Mouse (Mus musculus) midbrain, embryonic 13.5 days (tissue): ENCODE measurements around the gene Ppp1r21. TPM values are rescaled to one million over a fixed set of nuclear protein-coding genes. Genes with fewer than 3 reads are reported as not detected.

Experiments
- ATAC-seq: fragments of 200-750 bp; cut with Nextera tagmentation; 2 replicates; pipeline ENCODE4 v1.8.0; 2017; ENCODE audit warnings: mild to moderate bottlenecking, moderate TSS enrichment, moderate library complexity
- H3K27ac ChIP-seq: fragments of 300-500 bp; sonication (generic); 2 replicates; pipeline ENCODE4 v1.5.1; 2015; ENCODE audit warnings: inconsistent platforms, mild to moderate bottlenecking, moderate library complexity
- H3K27me3 ChIP-seq: fragments of 300-500 bp; sonication (generic); 2 replicates; pipeline ENCODE4 v1.6.1; 2015; ENCODE audit warnings: mild to moderate bottlenecking, inconsistent platforms
- H3K36me3 ChIP-seq: fragments of 300-500 bp; sonication (generic); 2 replicates; pipeline ENCODE4 v1.6.1; 2015; ENCODE audit warnings: mild to moderate bottlenecking, inconsistent platforms
- H3K4me1 ChIP-seq: fragments of 300-500 bp; sonication (generic); replicated peaks from 2 replicates; pipeline ENCODE4 v1.6.1; 2015; ENCODE audit warnings: inconsistent platforms
- H3K4me2 ChIP-seq: fragments of 300-500 bp; sonication (generic); replicated peaks from 2 replicates; pipeline ENCODE4 v1.6.1; 2015; ENCODE audit warnings: moderate library complexity, mild to moderate bottlenecking, inconsistent platforms
- H3K4me3 ChIP-seq: fragments of 300-500 bp; sonication (generic); replicated peaks from 2 replicates; pipeline ENCODE4 v1.5.1; 2015; ENCODE audit warnings: mild to moderate bottlenecking, inconsistent platforms
- H3K9ac ChIP-seq: fragments of 300-500 bp; sonication (generic); replicated peaks from 2 replicates; pipeline ENCODE4 v1.6.1; 2015; ENCODE audit warnings: mild to moderate bottlenecking, inconsistent platforms
- H3K9me3 ChIP-seq: fragments of 300-500 bp; sonication (generic); 2 replicates; pipeline ENCODE4 v1.6.1; 2016; ENCODE audit warnings: mild to moderate bottlenecking, inconsistent platforms
- WGBS: fragments of 180-500 bp; shearing (Covaris S2); methylation state at CpG from one replicate; pipeline ENCODE4 v1.1.7; 2015; 5-methylcytosine and 5-hydroxymethylcytosine counted together
- polyA plus RNA-seq: library from polyadenylated mRNA; unstranded; fragments of >200 nt; fragmentation: Nextera tagmentation; extraction: Ambion mirVana; gene quantifications from 2 replicates; pipeline ENCODE4 v1.2.1, GENCODE M21; 2015

The Ppp1r21 gene
- polyA plus RNA-seq = 30.9 and 33.7 TPM in 2 replicates

GRCm38 (mm10) chr17:88529519-88530235, at the start of gene Ppp1r21:
TSS of gene Ppp1r21 (plus strand) at chr17:88530118.
- 8% methylated on average over 37 of the region's 49 CpGs for WGBS
- Histone ChIP-seq H3K4me3 (peak within 1 kb of the TSS; percentile 66), H3K4me2 (peak within 1 kb of the TSS; percentile 77), H3K9me3 (no peaks in the 10 kb centered on the region), H3K27me3 (no peaks in the 10 kb centered on the region), H3K27ac (peak within 1 kb of the TSS; percentile 92), H3K36me3 (no peaks in the 10 kb centered on the region), H3K4me1 (peaks cover 14% of the 10 kb centered on the region), H3K9ac (peak within 1 kb of the TSS; percentile 82)
- peak; percentile 96 for ATAC-seq

DNA sequence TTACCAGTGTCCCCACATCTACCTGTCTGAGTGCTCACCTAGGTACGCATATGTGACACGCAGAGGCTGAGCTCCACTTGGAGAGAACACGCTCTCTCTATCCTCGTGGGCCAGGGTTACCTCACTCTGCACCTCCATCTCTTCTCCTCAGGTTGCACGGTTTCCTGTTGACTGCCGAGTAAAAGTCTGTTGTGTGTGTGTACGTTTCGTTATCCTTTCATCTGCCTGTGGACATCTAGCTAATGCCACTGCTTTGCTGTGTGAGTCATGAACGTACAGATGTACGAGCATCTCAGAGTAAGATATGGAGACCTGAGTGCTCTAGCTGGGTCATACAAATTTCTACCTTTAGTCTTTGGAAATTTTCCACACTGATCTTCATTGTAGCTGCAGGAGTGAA, 49.5 kb upstream of the Ppp1r21 start:
- no peak for ATAC-seq
- Histone ChIP-seq H3K9me3 (no peaks in the 10 kb centered on the region), H3K27ac (no peak overlapping the region), H3K27me3 (no peaks in the 10 kb centered on the region), H3K4me2 (no peak overlapping the region), H3K4me1 (no peaks in the 10 kb centered on the region), H3K36me3 (no peaks in the 10 kb centered on the region), H3K9ac (no peak overlapping the region), H3K4me3 (no peak overlapping the region)
- 93% methylated on average over 10 of the region's 10 CpGs for WGBS

DNA sequence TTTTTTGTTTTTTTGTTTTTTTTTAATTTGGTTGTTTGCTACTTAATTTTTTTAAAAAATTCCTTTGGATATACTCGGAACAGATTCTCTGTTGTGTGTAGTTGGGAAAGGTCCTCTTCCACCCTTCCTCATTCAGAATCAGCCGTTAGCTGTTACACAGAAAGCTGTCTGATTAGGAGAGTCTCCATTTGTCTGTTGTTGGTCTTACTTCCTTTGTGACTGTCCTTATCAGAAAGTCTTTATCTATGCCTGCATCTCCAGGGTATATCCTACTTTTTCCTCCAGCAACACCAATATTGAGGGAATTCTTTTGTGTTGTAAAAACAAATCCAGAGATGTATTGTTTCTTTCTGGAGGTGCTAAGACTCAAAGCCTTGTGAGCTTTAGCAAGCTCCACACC, 48.9 kb upstream of the Ppp1r21 start:
- Histone ChIP-seq H3K9me3 (no peaks in the 10 kb centered on the region), H3K4me3 (no peak overlapping the region), H3K27ac (no peak overlapping the region), H3K36me3 (no peaks in the 10 kb centered on the region), H3K9ac (no peak overlapping the region), H3K4me1 (no peaks in the 10 kb centered on the region), H3K27me3 (no peaks in the 10 kb centered on the region), H3K4me2 (no peak overlapping the region)
- 93% methylated on average over 2 of the region's 2 CpGs for WGBS
- no peak for ATAC-seq

GRCm38 (mm10) chr17:88481587-88481986, 48.3 kb upstream of the Ppp1r21 start:
- Histone ChIP-seq H3K4me2 (no peak overlapping the region), H3K27ac (no peak overlapping the region), H3K4me3 (no peak overlapping the region), H3K9me3 (no peaks in the 10 kb centered on the region), H3K27me3 (no peaks in the 10 kb centered on the region), H3K4me1 (no peaks in the 10 kb centered on the region), H3K9ac (no peak overlapping the region), H3K36me3 (peaks cover 4% of the 10 kb centered on the region)
- WGBS = 90% methylated on average over 3 of the region's 3 CpGs
- no peak for ATAC-seq

GRCm38 (mm10) chr17:88484539-88484938, 45.4 kb upstream of the Ppp1r21 start:
- H3K4me2 ChIP-seq = no peak overlapping the region
- no peaks in the 10 kb centered on the region for H3K4me1 ChIP-seq
- H3K36me3 ChIP-seq = peaks cover 7% of the 10 kb centered on the region
- H3K9ac ChIP-seq = no peak overlapping the region
- ATAC-seq = no peak
- H3K9me3 ChIP-seq = no peaks in the 10 kb centered on the region
- no peaks in the 10 kb centered on the region for H3K27me3 ChIP-seq
- no peak overlapping the region for H3K4me3 ChIP-seq
- WGBS = 92% methylated on average over 11 of the region's 11 CpGs
- no peak overlapping the region for H3K27ac ChIP-seq

- H3K4me2 ChIP-seq = no peak overlapping the region
- no peak overlapping the region for H3K9ac ChIP-seq
- H3K27me3 ChIP-seq = no peaks in the 10 kb centered on the region
- H3K36me3 ChIP-seq = peaks cover 7% of the 10 kb centered on the region
- H3K27ac ChIP-seq = no peak overlapping the region
- no peaks in the 10 kb centered on the region for H3K4me1 ChIP-seq
- WGBS = 88% methylated on average over 1 of the region's 1 CpGs
- H3K9me3 ChIP-seq = no peaks in the 10 kb centered on the region
- H3K4me3 ChIP-seq = no peak overlapping the region
- no peak for ATAC-seq
Measured at GRCm38 (mm10) chr17:88484951-88485350, 45.0 kb upstream of the Ppp1r21 start.

DNA sequence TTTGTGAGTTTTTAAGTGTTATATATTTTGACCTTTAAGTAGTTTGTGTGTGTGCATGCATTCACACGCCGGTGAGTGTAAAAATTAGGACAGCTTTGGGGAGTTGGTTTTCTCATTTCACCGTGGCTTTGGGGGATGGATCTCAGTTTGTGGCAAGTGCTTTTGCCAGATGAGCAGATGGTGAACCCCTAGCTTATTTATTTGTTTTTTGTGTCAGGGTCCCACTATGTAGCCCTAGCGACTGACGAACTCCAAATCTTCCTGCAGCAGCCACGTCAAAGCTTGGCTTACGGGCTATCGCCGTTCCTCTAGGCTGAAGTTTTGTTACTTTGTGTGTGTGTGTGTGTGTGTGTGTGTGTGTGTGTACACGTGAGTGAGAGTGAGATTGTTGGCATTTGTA, 39.4 kb upstream of the Ppp1r21 start:
- H3K9ac ChIP-seq = no peak overlapping the region
- H3K27me3 ChIP-seq = no peaks in the 10 kb centered on the region
- H3K9me3 ChIP-seq = no peaks in the 10 kb centered on the region
- 90% methylated on average over 10 of the region's 10 CpGs for WGBS
- H3K4me2 ChIP-seq = no peak overlapping the region
- peaks cover 23% of the 10 kb centered on the region for H3K4me1 ChIP-seq
- no peak for ATAC-seq
- H3K27ac ChIP-seq = no peak overlapping the region
- no peak overlapping the region for H3K4me3 ChIP-seq
- peaks cover 7% of the 10 kb centered on the region for H3K36me3 ChIP-seq

DNA sequence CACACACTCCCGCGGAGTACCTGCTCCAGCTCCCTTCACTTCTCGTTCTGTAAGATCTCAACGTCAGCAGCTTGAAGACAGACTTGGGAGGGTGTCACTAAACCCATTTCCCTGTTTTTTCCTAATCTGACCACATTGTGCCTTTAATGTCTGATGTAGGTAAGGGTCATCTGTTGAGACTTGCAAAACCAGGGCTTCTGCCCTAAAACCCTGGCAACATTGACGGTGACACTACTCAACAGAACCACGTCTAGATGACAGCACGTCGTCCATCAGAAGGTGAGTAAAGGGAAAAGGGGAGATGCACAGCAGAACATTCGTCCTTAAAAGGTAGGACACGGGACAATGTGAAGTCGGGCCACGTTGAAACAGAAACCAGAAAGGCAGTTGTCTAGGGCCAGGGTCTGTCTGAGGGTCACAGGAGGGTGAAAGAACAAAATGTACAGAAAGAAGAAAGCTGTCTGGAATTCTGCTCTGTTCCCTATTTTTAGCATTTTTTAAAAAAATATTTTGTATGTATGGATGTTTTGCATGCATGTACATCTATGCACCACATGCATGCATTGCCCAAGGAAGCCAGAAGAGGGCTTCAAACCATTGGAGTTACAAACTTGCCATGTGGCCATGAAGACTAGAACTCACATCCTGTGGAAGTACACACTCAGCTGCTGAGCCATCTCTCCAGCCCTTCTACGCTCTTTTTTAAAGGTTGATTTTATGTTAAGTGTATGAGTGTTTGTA, 38.4 kb upstream of the Ppp1r21 start:
- H3K9ac ChIP-seq = no peak overlapping the region
- WGBS = 96% methylated on average over 13 of the region's 13 CpGs
- H3K36me3 ChIP-seq = peaks cover 3% of the 10 kb centered on the region
- no peak overlapping the region for H3K4me3 ChIP-seq
- no peak overlapping the region for H3K27ac ChIP-seq
- H3K4me1 ChIP-seq = peaks cover 23% of the 10 kb centered on the region
- H3K4me2 ChIP-seq = no peak overlapping the region
- ATAC-seq = no peak
- no peaks in the 10 kb centered on the region for H3K9me3 ChIP-seq
- no peaks in the 10 kb centered on the region for H3K27me3 ChIP-seq

DNA sequence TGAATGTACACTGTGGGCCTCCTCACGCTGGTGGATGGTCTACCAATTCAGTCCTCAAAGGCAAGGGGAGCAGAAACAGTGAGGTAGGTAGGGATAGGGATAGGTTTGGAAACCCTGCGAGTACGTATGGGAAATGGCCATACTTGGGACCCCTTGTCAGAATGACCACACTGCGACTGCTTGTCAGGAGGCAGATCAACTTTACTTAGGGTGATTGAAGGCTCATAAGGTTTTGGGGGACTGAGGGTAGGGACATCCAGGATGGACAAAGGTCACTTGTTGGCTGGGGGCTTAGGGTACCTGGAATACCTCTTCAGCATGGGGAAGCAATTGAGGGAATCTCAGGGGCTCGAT, 37.8 kb upstream of the Ppp1r21 start:
- WGBS = 97% methylated on average over 5 of the region's 5 CpGs
- Histone ChIP-seq H3K36me3 (no peaks in the 10 kb centered on the region), H3K4me3 (no peak overlapping the region), H3K27me3 (no peaks in the 10 kb centered on the region), H3K9me3 (no peaks in the 10 kb centered on the region), H3K4me2 (no peak overlapping the region), H3K27ac (no peak overlapping the region), H3K9ac (no peak overlapping the region), H3K4me1 (peaks cover 23% of the 10 kb centered on the region)
- ATAC-seq = no peak

- H3K36me3 ChIP-seq = no peaks in the 10 kb centered on the region
- H3K4me3 ChIP-seq = no peak overlapping the region
- WGBS = 34% methylated on average over 9 of the region's 9 CpGs
- no peaks in the 10 kb centered on the region for H3K27me3 ChIP-seq
- 0 out of 2 replicates have a peak overlapping the region, but pooled peaks have one; percentile 60 for H3K9ac ChIP-seq
- ATAC-seq = peak; percentile 13
- H3K4me2 ChIP-seq = peak overlapping the region; percentile 50
- no peaks in the 10 kb centered on the region for H3K9me3 ChIP-seq
- peak overlapping the region; percentile 94 for H3K27ac ChIP-seq
- peaks cover 23% of the 10 kb centered on the region for H3K4me1 ChIP-seq
Measured at GRCm38 (mm10) chr17:88493551-88493950, 36.4 kb upstream of the Ppp1r21 start.

DNA sequence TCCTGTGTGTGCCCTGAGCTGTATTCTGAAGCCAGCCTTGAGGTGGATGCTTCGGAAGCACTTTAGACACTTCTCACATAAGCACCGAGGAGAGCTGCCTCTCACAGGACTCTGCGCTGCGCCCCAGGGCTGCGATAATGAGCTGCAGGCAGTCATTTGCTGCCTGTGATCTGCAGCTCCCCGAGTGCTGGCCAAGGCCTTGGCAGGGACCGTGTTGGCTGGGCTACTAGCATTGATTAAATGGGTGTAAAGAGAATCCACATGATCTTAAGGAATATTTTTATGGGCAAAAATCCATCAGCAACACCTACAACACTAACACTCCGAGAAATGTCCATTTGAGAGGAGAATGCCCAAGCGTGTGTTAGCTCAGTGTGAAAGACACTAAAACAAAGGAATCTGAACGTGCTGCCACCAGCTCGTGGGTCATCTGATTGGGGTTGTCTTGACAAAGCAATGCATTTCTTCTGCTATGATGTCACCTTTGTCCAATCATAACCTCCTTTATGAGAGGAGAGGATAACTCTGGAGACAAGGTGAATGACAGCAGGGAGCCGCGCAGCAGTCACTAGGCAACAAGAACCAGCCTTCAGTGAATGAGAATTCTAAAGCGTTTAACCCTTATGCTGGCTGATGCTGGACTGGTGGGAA, 35.7 kb upstream of the Ppp1r21 start:
- 10% methylated on average over 14 of the region's 14 CpGs for WGBS
- H3K27me3 ChIP-seq = no peaks in the 10 kb centered on the region
- ATAC-seq = peak; percentile 95
- no peaks in the 10 kb centered on the region for H3K9me3 ChIP-seq
- peak overlapping the region; percentile 50 for H3K4me2 ChIP-seq
- H3K4me3 ChIP-seq = peak overlapping the region; percentile 15; the same call in 1 of the 2 replicates
- H3K9ac ChIP-seq = peak overlapping the region; percentile 60
- H3K27ac ChIP-seq = peak overlapping the region; percentile 94
- H3K4me1 ChIP-seq = peaks cover 23% of the 10 kb centered on the region
- no peaks in the 10 kb centered on the region for H3K36me3 ChIP-seq

DNA sequence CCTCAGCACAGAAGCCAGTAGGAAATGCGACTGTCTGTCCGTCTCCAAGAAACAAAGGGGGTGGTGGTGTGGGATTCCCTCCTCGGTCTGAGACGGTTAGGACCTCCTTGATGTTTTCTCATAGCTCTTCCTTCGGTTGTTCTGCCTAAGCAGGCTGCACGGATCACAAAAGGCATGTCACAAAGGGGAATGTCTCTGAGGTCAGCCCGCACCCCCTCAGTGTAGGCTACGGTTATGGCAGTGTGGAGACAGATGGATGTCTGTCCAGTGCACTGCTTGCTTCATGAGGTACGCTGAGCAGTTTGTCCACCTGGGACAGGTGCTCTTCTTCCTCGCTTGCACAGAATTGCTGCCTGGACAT, 35.2 kb upstream of the Ppp1r21 start:
- WGBS = 14% methylated on average over 10 of the region's 10 CpGs
- H3K4me2 ChIP-seq = peak overlapping the region; percentile 50
- ATAC-seq = peak; percentile 80
- peak overlapping the region; percentile 15; the same call in 1 of the 2 replicates for H3K4me3 ChIP-seq
- H3K27me3 ChIP-seq = no peaks in the 10 kb centered on the region
- H3K27ac ChIP-seq = peak overlapping the region; percentile 94
- H3K4me1 ChIP-seq = peaks cover 23% of the 10 kb centered on the region
- H3K9ac ChIP-seq = peak overlapping the region; percentile 60
- no peaks in the 10 kb centered on the region for H3K9me3 ChIP-seq
- no peaks in the 10 kb centered on the region for H3K36me3 ChIP-seq
